Comparison of ENCODE assay signal across 8 mouse cellular contexts in genomic region chr19:16372752-16373486, GRCm38 (mm10).
DNase-seq lines count a peak whose midpoint lies in the region; ATAC-seq and TF ChIP-seq lines count a peak whose summit lies in the region.

No protein-coding gene starts in this region.

- H3K27ac ChIP-seq in CH12.LX (ENCODE audit: insufficient read depth, low read depth): no peak overlapping the region
- no peak overlapping the region for H3K27ac ChIP-seq in heart, embryonic 15.5 days
- H3K27ac ChIP-seq in lung, embryonic 16.5 days (ENCODE audit: low read length): no peak overlapping the region
- no peak overlapping the region for H3K27ac ChIP-seq in spleen, adult 2 months (ENCODE audit: insufficient read depth, low read length)

- no peak overlapping the region for H3K9ac ChIP-seq in CH12.LX (ENCODE audit: insufficient read depth, low read depth)
- H3K9ac ChIP-seq in heart, embryonic 15.5 days: no peak overlapping the region
- no peak overlapping the region for H3K9ac ChIP-seq in lung, embryonic 16.5 days (ENCODE audit: low read length)

- no peaks in the 10 kb centered on the region for H3K27me3 ChIP-seq in CH12.LX (replicated peaks)
- H3K27me3 ChIP-seq in heart, embryonic 15.5 days: no peaks in the 10 kb centered on the region
- H3K27me3 ChIP-seq in lung, embryonic 16.5 days (ENCODE audit: control insufficient read depth, insufficient read depth, low read depth, low read length): no peaks in the 10 kb centered on the region
- H3K27me3 ChIP-seq in spleen, adult 2 months (ENCODE audit: control insufficient read depth, insufficient read depth, low read length): no peaks in the 10 kb centered on the region

- no peaks in the 10 kb centered on the region for H3K79me2 ChIP-seq in CH12.LX (replicated peaks; ENCODE audit: control insufficient read depth, extremely low read depth, insufficient read depth, poor library complexity, severe bottlenecking)

- no peaks in the 10 kb centered on the region for H3K9me3 ChIP-seq in CH12.LX (replicated peaks; ENCODE audit: low read length)
- no peaks in the 10 kb centered on the region for H3K9me3 ChIP-seq in heart, embryonic 15.5 days (replicated peaks)
- no peaks in the 10 kb centered on the region for H3K9me3 ChIP-seq in lung, embryonic 16.5 days (ENCODE audit: control insufficient read depth, low read length)

- peak; percentile 23 for DNase-seq in gastrocnemius, postnatal 25 days
- DNase-seq in gastrocnemius, adult 18-20 months (ENCODE audit: low spot score): no peak
- DNase-seq in CH12.LX (ENCODE audit: extremely low read depth): peak; percentile 71
- DNase-seq in spleen, adult 2 months (ENCODE audit: low read depth in 1 of 2, low spot score in 2 of 2): peak; percentile 28 to 40
- DNase-seq in gastrocnemius, postnatal 4 days (ENCODE audit: low spot score in 2 of 2): no peak
- DNase-seq in cerebellum, adult 9-11 months: no peak

- no peak; the same call in 1 of the 2 replicates for TF ChIP-seq RAD21 in CH12.LX (IDR thresholded peaks at IDR 0.05; ENCODE audit: low read depth, low read length)

- 0 out of 2 replicates have a peak, but pooled peaks have one; percentile 29 for ATAC-seq in heart, embryonic 15.5 days (replicated peaks; ENCODE audit: insufficient number of reproducible peaks, insufficient read depth, low FRiP score, low read depth)
- peak; percentile 42; the same call in 1 of the 2 replicates for ATAC-seq in lung, embryonic 16.5 days (ENCODE audit: low read depth)

- 73% methylated on average over 9 of the region's 9 CpGs for WGBS in heart, embryonic 15.5 days
- 63% methylated on average over 9 of the region's 9 CpGs for WGBS in lung, embryonic 16.5 days
- WGBS in spleen, adult 2 months: 49% methylated on average over 9 of the region's 9 CpGs

- peaks cover 15 to 38% of the 10 kb centered on the region in 2 experiments for H3K4me1 ChIP-seq in CH12.LX (ENCODE audit: control insufficient read depth in 1 of 2, insufficient read depth in 2 of 2)
- peaks cover 15% of the 10 kb centered on the region for H3K4me1 ChIP-seq in heart, embryonic 15.5 days (replicated peaks)
- H3K4me1 ChIP-seq in lung, embryonic 16.5 days (replicated peaks; ENCODE audit: control insufficient read depth, insufficient read depth, low read length): no peaks in the 10 kb centered on the region; the same call in none of the 2 replicates
- peaks cover 7% of the 10 kb centered on the region; the same call in 1 of the 2 replicates for H3K4me1 ChIP-seq in spleen, adult 2 months (ENCODE audit: control insufficient read depth, insufficient read depth, insufficient read length)

- in situ Hi-C loops in CH12.LX (cut with MboI; ENCODE audit: low pct_ligation_motif_present, low pct_unique_long_range_greater_than_20kb, low sequenced_read_pairs): loop anchor here (25.0 kb wide), 1 partner anchor 164 kb away; no protein-coding TSS in a partner anchor

- peaks cover 4 to 45% of the 10 kb centered on the region in 2 experiments for H3K36me3 ChIP-seq in CH12.LX (replicated peaks in 1 of 2; ENCODE audit: control insufficient read depth in 1 of 2, insufficient read depth in 1 of 2, low read length in 1 of 2)
- no peaks in the 10 kb centered on the region for H3K36me3 ChIP-seq in heart, embryonic 15.5 days
- no peaks in the 10 kb centered on the region; the same call in 1 of the 2 replicates for H3K36me3 ChIP-seq in lung, embryonic 16.5 days (ENCODE audit: control insufficient read depth, insufficient read depth, low read length)
- no peaks in the 10 kb centered on the region for H3K36me3 ChIP-seq in spleen, adult 2 months (ENCODE audit: control insufficient read depth, insufficient read depth, low read length)

- no peak overlapping the region for H3K4me2 ChIP-seq in CH12.LX (ENCODE audit: insufficient read depth, low read depth, poor library complexity, severe bottlenecking)
- H3K4me2 ChIP-seq in heart, embryonic 15.5 days: no peak overlapping the region
- H3K4me2 ChIP-seq in lung, embryonic 16.5 days (ENCODE audit: low read depth, low read length): no peak overlapping the region

- TF ChIP-seq CTCF in CH12.LX (conservative IDR thresholded peaks at IDR 0.05 in 1 of 2, IDR thresholded peaks at IDR 0.05 in 1 of 2; ENCODE audit: low read depth in 2 of 2, low read length in 2 of 2): no peak
- no peak for TF ChIP-seq CTCF in spleen, adult 2 months (IDR thresholded peaks at IDR 0.05; ENCODE audit: extremely low read depth, insufficient read depth, insufficient read length, insufficient replicate concordance)

- H3K4me3 ChIP-seq in CH12.LX (replicated peaks in 1 of 3; ENCODE audit: low read depth in 2 of 3, low read length in 2 of 3, poor library complexity in 1 of 3): no peak overlapping the region
- H3K4me3 ChIP-seq in heart, embryonic 15.5 days: no peak overlapping the region
- no peak overlapping the region for H3K4me3 ChIP-seq in lung, embryonic 16.5 days (ENCODE audit: low read length)
- H3K4me3 ChIP-seq in spleen, adult 2 months (ENCODE audit: extremely low read depth, insufficient read depth, insufficient read length): no peak overlapping the region

- TF ChIP-seq EP300 in CH12.LX (IDR thresholded peaks at IDR 0.05; ENCODE audit: low read length): peak; percentile 70

- TF ChIP-seq POLR2A in CH12.LX (IDR thresholded peaks at IDR 0.05; ENCODE audit: low read depth, low read length): no peak
- no peak for TF ChIP-seq POLR2A in spleen, adult 2 months (IDR thresholded peaks at IDR 0.05; ENCODE audit: low read depth, low read length)

- dilution Hi-C loops in CH12.LX (cut with MboI; ENCODE audit: extremely low pct_ligation_motif_present, extremely low pct_unique_long_range_greater_than_20kb, low sequenced_read_pairs): no loop called here

TF ChIP-seq in CH12.LX, 34 proteins besides CTCF, POLR2A, EP300 and RAD21:
- TF ChIP-seq SIN3A (IDR thresholded peaks at IDR 0.05; ENCODE audit: low read length): peak; percentile 73; the same call in 1 of the 2 replicates
- TF ChIP-seq IRF4 (IDR thresholded peaks at IDR 0.05; ENCODE audit: low read depth, low read length): peak; percentile 58
- TF ChIP-seq ELF1 (IDR thresholded peaks at IDR 0.05; ENCODE audit: low read depth, low read length): 0 out of 2 replicates have a peak, but pooled peaks have one; percentile 19
- no peak for TF ChIP-seq E2F4 (IDR thresholded peaks at IDR 0.05; ENCODE audit: insufficient replicate concordance, low read depth, low read length)
- TF ChIP-seq ETS1 (conservative IDR thresholded peaks at IDR 0.05; ENCODE audit: low read depth, low read length): peak; percentile 68
- no peak for TF ChIP-seq CHD1 (IDR thresholded peaks at IDR 0.05; ENCODE audit: low read depth, low read length)
- no peak for TF ChIP-seq NRF1 (IDR thresholded peaks at IDR 0.05; ENCODE audit: low read depth, low read length)
- TF ChIP-seq KAT2A (IDR thresholded peaks at IDR 0.05; ENCODE audit: insufficient replicate concordance, low read length): no peak
- TF ChIP-seq MYC (IDR thresholded peaks at IDR 0.05; ENCODE audit: low read depth, low read length): peak; percentile 95
- peak; percentile 84 for TF ChIP-seq MXI1 (IDR thresholded peaks at IDR 0.05; ENCODE audit: low read depth, low read length)
- no peak for TF ChIP-seq CHD2 (IDR thresholded peaks at IDR 0.05; ENCODE audit: low read length)
- TF ChIP-seq ZKSCAN1 (IDR thresholded peaks at IDR 0.05; ENCODE audit: borderline replicate concordance, low read depth, low read length): no peak
- 0 out of 2 replicates have a peak, but pooled peaks have one; percentile 27 for TF ChIP-seq HCFC1 (IDR thresholded peaks at IDR 0.05; ENCODE audit: low read depth, low read length)
- TF ChIP-seq TCF12 (IDR thresholded peaks at IDR 0.05; ENCODE audit: low read depth, low read length): peak; percentile 89
- peak; percentile 94 for TF ChIP-seq MAX (IDR thresholded peaks at IDR 0.05; ENCODE audit: low read length)
- TF ChIP-seq MAZ (IDR thresholded peaks at IDR 0.05; ENCODE audit: low read depth, low read length): peak; percentile 56; the same call in 1 of the 2 replicates
- TF ChIP-seq BHLHE40 (IDR thresholded peaks at IDR 0.05; ENCODE audit: low read depth, low read length): peak; percentile 62

Comparison
In these comparisons a context has a peak if more than half of its experiments do, and no peak if none do; other contexts are left out.
1. DNase-seq: peak in gastrocnemius, postnatal 25 days (single experiment), CH12.LX (single experiment) and spleen, adult 2 months (2 of 2); none in gastrocnemius, adult 18-20 months (single experiment), gastrocnemius, postnatal 4 days (0 of 2) and cerebellum, adult 9-11 months (single experiment).